Mouse (Mus musculus): ENCODE data around the gene Akt1s1.

GRCm38 (mm10) chr7:44838073-44838472 is 10.7 kb upstream of the Akt1s1 start:
- TF ChIP-seq GATA1 (IDR thresholded peaks at IDR 0.05; ENCODE audit: borderline replicate concordance, low read length) (no peak), FLI1 (IDR thresholded peaks at IDR 0.05; ENCODE audit: low read length) (no peak)

Data from megakaryocyte, embryonic 14.5 days (primary cell).